Mouse (Mus musculus): ENCODE results near the gene Sec23a. TPM values are rescaled to one million over a fixed set of nuclear protein-coding genes. Genes with fewer than 3 reads are reported as not detected.

The Sec23a gene
- polyA plus RNA-seq, 1 experiment from 2014 or later, result 81.3 TPM

Other genes starting within 250 kb of the Sec23a start
- 22.5 and 24.7 TPM in 2 replicates for gene Gemin2, start 1.4 kb upstream of the Sec23a start, polyA plus RNA-seq (2015; fragmentation: Nextera tagmentation; extraction: Ambion mirVana)
- 137 and 140 TPM in 2 replicates for gene Trappc6b, start 49.5 kb upstream of the Sec23a start, polyA plus RNA-seq (2015; fragmentation: Nextera tagmentation; extraction: Ambion mirVana)
- 114 and 120 TPM in 2 replicates for gene Pnn, start 54.9 kb upstream of the Sec23a start, polyA plus RNA-seq (2015; fragmentation: Nextera tagmentation; extraction: Ambion mirVana)
- gene Mia2, start 83.8 kb upstream of the Sec23a start, polyA plus RNA-seq (2015; fragmentation: Nextera tagmentation; extraction: Ambion mirVana), result 41.9 and 43.7 TPM in 2 replicates
- gene Fbxo33, start 207.7 kb upstream of the Sec23a start, polyA plus RNA-seq (2015; fragmentation: Nextera tagmentation; extraction: Ambion mirVana), result 5.8 and 7.3 TPM in 2 replicates

All from forebrain, embryonic 13.5 days (tissue).